Mouse (Mus musculus): Measurements from ENCODE around the gene P2rx3.
A peak's percentile ranks its signal among the peaks of the same experiment; 100 is the strongest.

P2rx3 gene

DNA sequence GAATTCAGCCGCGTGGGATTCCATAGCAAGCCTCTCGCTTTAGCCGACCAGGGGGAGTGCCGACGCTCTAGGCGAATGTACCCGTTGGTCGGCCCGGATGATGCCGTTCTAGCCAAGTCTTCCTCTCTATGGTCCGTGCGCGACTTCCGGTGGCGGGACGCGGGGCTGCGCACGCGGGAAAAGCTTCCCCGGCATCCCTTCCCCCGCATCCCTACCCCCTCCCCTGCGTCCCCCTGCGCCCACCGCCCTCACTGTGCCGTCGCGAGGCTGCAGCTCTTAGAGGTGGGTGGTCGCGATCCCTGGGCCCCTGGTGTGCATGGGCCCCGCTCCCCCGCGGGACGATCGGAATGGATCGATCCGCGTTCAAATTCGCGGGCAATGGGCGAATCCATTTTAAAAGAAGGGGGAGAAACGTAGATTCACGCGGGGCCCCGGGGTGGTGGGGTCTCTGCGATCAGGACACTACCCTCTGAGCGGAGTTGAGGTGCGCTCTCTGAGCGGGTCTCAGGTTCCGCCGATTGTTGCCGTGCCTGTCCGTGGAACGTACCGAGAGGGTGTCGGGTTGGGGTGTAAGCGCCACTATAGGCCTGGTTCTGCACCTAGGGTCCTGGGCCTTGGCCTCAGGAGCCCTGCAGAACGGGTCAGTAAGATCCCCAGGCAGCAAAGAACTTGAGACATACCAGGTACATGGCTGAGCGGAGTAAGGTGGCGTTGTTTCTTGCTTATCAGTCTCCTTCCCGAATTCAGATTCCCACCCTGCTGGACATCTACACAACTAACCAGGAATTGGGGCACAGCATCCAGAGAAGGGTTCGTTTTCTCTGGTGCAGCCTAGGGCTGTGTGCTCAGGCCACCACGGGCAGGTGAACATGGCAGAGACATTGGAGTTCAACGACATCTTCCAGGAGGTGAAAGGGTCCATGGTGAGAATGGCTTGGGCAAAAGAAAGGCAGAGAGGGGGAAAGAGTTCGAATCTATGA lies at the start of gene P2rx3, which contains the start of gene Ssrp1:
TSS of gene P2rx3 (minus strand) at position 416 of the 980 bp plus-strand sequence.
TSS of gene Ssrp1 (plus strand) at position 188 of the 980 bp plus-strand sequence.
- DNase-seq (ENCODE audit: low read depth, low spot score), result peak; percentile 90

DNA sequence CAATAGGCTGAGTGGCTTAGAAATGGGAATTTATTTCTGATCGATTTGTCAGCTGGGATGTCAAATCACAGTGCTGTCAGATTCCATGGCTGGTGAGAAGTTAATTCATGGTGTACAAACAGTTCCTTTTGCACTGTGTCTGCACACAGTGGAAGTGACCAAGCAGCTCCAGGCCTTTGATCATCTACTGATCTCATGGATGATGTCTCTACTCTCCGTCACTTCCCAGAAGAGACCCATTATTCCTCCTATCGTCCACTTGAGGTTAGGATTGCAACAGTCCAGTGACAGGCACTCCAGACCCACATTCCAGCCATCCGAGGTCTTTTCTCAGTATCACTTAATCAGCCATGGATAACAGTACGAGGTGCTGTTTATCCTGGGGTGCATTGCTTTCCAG lies 36.5 kb upstream of the P2rx3 start:
- no peak for DNase-seq (ENCODE audit: low read depth, low spot score)

DNA sequence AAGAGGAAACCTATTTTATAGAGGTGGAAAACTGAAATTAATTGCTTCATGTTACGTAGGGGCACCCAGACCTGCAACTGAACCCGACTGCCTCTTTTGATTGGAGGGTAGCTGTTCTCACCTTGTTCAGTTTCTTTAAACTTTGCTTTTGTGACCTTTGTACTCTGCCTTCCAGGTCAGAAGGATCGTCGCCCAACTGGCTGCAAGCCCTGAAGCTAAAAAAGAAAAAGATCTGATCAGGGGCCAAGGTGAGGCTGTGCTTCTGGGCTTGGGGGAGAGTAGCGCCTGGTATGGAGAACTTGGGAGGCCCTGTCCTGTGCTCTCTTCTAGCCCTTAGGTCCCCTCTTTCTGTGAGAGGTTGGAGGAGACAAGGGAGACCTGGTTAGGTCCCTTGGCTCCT lies 34.7 kb upstream of the P2rx3 start:
- no peak for DNase-seq (ENCODE audit: low read depth, low spot score)

DNA sequence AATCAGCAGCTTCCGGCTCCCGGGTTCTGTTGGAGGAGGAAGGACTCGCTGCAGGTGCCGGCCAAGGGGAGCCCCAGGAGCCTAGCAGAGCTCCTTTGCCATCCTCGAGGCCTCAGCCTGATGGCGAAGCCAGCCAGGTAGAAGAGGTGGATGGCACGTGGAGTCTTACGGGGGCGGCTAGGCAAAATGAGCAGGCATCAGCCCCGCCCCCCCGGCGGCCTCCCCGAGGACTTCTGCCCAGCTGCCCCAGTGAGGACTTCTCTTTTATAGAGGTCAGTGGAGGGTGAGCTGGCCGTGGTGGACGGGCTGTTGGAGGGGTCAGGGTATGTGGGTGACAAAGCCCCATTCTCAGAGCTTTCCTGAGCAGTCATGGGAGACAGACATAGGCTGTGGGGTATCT lies 32.8 kb upstream of the P2rx3 start:
- DNase-seq (ENCODE audit: low read depth, low spot score), result no peak

DNA sequence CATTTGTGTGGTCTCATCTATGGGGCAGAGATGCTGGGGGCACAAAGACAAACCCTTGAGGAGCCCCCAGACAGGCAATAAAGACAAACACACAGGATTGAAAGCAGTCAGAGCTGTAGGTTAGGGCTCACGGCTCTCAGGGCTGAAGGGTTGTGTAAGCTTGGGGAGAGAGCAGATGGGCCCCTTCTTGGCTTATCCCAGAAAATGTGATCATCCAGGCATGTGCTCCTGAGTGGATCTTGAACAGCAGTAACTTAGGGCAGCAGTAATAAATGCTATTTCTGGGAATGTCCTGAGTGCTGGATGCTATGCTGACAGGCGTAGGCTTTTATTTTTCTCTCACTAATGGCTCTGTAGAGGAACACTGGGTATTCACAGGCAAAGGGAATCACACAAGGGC lies 31.4 kb upstream of the P2rx3 start:
- no peak for DNase-seq (ENCODE audit: low read depth, low spot score)

DNA sequence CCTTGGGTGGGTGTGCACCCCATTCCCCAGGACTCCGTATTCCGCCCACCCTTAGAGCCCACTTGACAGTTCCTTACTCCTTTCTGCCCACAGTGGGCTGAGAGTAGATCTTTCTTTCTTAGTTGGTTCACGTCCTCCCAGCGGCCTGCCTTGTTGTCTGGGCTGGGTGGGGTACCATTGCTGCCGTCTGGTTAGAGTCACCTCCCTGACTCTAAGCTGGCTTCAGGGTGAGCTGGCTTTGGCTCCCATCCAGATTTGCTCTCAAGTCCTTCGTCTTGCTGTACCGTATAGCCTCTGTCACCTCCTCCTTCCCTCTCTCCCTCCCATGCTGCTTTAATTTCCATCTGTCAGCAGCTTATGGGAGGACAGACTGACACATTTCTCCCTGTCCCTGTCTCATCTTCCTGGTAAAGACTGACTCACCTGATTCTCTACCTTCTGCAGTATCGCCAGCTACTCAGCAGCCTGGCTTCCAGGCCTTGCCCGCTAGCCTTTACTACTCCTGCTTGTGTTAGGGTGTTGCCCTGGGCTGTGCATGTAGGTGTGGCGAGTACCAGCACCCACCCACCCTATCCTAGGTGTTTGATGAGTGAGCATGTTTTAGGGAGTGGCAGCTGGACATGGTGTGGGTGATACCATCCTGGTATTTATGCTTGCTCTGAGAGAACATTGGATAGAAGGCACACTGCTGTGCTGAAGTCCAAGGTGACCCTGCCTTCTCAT lies 30.8 kb upstream of the P2rx3 start:
- no peak for DNase-seq (ENCODE audit: low read depth, low spot score)

DNA sequence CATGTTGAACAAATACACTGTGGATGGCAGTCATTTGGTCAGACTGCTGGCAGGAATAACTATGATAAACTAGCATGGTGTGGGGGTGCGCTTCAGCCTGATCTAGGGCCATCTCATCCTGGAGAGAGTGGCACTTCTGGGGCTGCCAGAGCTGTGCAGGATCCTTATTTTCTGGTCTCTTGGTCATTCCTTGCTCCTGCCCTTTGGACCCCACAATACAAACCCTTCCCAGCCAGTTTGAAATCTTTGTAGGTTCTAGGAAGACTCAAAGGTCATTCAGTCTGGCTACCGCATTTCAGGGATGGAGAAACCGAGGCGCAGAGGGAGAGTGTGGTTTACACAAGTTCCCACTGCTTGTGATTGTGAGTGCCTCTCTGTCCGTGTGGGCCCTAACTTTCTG lies 29.7 kb upstream of the P2rx3 start:
- DNase-seq (ENCODE audit: low read depth, low spot score), result no peak

DNA sequence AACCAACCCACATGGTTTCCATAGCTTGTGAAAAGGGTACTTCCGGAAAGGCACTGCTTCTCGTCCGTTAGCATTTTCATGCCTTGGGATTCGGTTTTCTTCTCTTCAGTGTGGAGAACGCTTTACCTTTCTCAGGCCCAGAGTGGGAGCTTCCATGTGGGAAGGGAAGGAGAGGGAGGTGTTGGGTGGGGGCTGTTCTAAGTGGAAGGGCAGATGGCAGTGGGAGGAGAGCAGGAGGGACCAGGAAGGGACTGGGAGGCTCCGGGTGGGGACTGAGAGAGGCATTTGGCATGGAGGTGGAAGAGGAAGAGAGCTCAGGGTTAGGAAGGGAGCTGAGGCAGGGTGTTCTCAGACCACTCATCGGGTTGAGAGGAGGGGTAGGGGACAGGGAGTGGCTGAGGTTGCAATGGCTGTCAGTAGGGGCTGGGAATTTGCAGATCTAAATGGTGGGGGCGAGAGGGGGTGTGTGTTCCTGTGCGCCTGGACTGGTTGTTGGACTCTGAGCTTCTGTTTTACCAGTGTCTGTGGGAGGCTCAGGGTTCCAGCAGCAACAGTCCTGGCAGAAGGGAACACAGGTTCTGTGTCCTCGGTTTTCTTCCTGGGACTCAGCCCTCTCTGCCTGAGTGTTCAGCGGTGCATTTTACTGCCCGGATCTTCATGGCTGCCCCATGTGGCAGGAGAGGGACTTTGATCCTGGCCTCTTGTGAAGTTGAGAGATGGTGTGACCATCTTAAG lies 28.0 kb upstream of the P2rx3 start:
- DNase-seq (ENCODE audit: low read depth, low spot score), result no peak

DNA sequence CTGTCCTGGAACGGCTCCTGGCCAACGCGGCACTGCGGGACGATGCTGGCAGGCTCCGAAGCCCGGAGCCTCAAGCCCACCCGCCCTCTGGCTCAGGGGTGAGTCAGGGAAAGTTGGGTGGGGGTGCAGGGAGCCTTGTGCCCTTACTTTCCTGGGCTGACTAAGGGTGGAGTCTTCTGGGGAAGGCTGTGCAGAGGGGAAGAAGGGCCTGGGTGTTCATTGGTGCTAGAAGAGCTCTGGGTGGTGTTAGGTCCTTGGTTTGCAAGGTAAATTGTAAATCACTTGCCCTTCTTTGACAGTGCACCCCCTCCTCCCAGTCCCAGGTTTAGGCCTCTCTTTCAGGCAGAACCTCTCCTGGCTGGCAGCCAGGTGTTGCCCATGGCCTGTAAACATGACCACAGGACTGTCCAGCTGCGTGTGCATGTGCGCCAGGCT lies 23.9 kb upstream of the P2rx3 start:
- no peak for DNase-seq (ENCODE audit: low read depth, low spot score)

DNA sequence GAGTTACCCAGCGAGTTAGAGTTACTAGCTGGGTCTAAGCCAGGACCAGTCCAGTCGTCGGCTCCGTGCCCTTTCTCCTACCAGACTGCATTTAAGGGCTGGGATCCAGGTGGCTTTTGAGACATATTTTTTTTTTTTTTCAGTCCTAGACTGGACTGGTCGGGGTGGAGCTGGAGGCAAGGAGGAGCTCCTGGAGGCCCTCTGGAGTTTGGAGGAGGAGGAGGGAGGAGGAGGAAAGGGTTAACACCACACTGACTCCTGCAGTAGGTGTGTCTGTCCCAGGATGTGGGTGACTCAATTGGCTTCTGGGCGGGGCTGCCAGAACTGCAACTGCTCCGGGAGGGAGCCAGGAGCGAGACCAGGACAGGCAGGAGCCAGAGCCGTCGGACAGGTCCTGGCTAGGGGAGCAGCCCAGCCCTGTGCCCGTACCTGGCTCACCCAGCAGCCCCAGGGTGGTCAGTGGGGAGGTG lies 23.4 kb upstream of the P2rx3 start:
- no peak for DNase-seq (ENCODE audit: low read depth, low spot score)

DNA sequence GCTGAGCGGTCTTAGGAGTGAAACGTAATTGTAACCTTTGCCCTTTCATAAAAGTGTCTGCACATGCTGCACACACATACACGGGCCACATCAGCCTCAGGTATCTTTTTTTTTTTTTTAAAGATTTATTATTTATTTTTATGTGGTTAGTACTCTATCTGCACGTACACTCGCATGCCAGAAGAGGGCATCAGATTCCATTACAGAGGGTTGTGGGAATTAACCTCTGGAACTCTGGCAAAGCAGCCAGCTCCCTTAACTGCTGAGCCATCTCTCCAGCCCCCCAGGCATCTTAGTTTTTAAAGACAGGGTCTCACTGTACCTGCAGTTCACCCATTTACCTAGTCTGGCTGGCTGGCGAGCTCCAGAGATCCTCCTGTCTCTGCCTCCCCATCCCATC lies 22.4 kb upstream of the P2rx3 start:
- DNase-seq (ENCODE audit: low read depth, low spot score), result no peak

DNA sequence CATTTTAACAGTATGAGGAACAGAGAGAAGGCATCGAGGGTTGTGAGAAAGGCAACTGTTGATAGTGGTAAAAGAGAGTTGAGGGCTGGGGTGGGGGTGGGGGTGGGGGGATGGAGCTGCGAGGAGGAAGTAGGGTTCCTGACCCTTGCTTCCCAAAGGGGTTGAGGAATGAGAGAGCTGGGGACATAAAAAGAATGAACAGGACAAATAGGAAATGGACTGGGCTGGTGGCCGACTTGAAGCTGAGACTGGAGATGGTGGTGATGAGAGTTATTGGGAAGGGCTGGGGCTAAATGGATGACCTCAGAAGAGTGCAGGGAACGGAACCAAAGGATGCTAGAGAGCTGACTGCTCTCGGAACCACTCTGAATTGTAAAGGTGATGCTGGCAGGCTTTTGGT lies 19.4 kb upstream of the P2rx3 start:
- no peak for DNase-seq (ENCODE audit: low read depth, low spot score)

DNA sequence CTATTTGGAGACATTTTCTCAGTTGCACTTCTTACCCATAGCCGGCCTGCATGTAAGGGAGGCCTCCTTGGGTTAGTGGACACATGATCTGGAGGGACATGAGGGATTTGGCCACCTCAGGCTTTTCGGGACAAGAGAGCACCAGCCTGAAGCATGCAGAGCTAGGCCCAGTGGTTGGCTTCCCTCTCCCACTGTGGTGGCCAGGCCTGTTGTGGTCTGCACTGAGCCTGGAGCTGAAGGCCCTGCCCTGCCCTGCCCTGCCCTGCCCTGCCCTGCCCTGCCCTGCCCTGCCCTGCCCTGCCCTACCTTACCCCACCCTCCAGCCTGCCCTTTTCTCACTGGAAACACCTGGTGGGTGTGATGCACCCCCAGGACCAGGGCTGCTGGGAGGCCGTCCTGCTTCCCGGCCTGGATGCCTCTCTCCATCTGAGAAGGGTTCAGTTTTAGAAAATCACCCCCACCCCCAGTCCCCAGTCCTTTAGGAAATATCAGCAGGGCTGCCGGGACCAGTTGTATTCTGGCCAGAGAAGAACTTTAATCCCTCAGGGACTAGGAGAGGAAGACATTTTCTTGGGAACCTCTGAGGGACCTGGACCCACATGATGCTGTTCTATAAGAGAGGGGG lies 16.0 kb upstream of the P2rx3 start:
- DNase-seq (ENCODE audit: low read depth, low spot score), result no peak

DNA sequence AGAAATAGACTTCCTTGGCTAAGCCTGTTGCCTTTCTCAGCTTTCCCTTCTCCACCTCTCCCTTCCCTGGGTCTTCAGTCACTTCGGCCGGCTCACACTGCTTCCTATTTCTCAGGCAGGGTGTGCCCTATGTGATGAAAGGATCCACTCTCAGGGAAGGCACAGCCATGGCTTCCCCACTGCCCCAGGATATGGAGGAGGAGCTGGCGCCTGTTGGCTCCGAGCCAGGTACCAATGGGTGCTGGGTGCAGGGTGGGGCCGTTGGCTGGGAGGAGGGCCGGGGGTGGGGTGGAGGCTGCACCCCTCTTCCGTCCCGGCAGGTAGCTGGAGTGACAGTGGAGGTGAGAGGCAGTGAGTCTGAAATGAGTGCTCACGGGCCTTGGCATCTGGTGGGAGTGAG lies 13.5 kb upstream of the P2rx3 start:
- DNase-seq (ENCODE audit: low read depth, low spot score), result no peak

DNA sequence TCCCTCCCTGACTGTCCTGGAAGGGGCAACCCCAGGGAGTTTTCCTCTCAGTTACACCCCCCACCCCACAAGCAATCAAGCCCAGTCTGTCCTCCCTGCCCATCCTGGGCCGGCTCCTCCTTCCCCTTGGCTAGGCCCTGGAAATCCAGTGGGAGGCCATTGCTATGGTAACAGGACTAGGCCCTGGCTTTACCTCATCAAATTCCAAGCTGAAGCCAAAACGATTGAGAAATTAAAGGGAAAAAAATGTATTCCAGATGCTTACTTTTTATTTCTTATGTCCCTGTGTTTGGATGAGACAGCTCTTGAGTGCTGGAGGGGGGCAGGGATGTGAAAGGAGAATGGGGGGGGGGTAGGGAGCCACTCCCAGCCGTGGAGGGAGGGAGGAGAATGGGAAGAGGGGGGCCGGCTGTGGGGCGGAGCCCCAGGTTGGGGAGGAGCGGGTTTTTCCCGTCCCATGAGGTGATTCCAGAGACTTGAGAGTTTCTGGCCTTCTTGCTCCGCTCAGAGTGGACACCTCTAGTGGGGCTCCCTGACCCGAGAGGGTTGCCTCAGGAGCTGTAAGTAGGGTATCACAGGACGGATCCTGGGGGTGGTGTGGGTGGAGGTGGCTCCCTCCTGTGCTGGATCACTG lies 12.9 kb upstream of the P2rx3 start:
- DNase-seq (ENCODE audit: low read depth, low spot score), result peak; percentile 48

DNA sequence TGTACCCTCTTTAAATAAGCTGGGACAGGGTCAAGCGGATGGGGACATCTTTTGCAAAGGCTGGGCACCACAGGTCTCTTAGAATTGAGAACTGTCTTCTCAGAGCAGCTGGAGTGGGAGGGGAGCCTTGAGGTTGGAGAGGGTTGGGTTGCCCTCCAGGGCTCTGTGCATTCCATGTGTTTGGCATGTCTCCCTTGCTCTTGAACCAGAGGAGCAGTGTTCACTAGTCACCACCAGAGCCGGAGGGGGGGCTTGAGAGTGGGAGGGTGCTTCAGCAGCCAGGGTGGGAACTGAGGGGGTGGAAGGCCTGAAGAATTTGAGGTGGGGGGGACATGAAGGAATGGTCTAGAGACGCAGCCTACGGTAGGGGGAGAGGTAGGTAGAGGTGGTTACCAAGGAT lies 12.0 kb upstream of the P2rx3 start:
- no peak for DNase-seq (ENCODE audit: low read depth, low spot score)

DNA sequence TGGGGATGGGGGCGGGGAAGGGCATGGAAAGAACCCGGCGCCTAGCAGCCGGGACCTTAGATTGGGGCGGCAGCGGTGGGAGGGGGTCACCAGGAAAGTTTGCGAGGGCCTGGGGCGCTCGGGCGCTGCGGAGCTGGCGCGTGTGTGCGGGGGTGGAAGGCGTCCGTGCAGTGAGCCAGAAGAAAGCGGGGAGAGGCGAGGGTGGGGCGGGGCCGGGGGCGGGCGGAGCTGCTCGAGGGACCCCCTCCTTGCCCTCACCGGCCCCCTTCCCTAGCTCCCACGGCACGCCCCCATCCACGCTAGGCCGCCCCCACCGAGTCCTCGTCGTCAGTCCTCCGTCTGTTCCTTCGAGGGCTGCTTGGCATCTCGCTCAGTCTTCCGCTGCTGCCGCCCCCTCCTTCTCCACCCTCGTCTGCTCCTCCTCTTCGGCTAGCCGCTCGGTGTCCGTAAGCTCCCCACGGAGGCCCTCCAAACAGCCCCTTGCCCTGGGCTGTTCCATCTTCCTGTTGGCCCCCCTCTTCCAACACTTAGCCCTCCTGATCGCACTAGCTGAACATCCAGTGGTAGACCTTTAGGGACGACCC lies 11.0 kb upstream of the P2rx3 start:
- DNase-seq (ENCODE audit: low read depth, low spot score), result peak; percentile 45

DNA sequence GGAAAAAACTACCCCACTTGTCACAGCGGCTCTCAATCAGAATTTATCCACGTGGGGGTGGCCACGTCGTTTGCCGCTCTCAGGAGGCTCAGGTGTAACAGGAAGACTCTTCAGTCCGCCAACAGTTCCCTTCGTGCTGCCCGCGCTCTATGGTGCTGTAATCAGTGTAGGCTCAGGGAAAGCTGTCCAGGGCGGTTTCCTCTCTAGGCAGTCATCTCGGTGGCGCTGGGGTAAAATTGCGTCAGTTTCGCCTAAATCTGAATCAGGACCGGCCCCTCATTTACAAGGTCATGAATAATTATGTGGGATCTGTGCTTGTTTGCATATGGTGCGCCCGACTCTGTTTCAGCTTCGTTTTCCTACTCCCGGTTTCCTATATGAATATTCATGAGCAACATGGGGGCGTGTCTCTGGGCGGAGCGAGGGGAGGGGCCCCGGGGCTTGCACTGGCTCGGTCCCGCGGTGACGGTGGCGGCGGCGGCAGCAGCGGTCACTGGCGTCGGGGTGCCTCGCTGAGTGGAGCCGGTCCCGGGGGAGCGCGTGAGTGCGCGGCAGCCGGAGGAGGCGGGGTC lies 10.4 kb upstream of the P2rx3 start, which contains the start of gene Tnks1bp1:
TSS of gene Tnks1bp1 (plus strand) at position 427 of the 572 bp plus-strand sequence.
- peak; percentile 85 for DNase-seq (ENCODE audit: low read depth, low spot score)

DNA sequence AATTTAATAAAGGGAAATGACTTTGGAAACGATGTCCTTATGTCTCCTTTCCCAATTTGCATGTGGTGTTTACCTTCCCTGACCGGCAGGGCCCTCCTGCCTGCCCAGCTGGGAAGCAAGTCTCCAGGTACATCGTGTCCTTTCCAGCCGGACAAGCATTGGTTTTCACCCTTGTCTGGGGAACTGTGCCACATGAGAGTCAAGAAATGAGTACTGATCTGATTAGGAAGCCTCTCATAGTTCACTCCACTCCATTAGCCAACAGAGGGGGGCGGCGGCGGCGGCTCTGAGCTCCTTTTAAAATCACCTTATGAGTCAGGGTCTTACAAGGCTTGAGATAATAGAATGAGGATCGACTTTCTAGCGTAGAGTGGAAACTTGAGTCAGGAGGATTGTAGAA lies 9.8 kb upstream of the P2rx3 start:
- no peak for DNase-seq (ENCODE audit: low read depth, low spot score)

DNA sequence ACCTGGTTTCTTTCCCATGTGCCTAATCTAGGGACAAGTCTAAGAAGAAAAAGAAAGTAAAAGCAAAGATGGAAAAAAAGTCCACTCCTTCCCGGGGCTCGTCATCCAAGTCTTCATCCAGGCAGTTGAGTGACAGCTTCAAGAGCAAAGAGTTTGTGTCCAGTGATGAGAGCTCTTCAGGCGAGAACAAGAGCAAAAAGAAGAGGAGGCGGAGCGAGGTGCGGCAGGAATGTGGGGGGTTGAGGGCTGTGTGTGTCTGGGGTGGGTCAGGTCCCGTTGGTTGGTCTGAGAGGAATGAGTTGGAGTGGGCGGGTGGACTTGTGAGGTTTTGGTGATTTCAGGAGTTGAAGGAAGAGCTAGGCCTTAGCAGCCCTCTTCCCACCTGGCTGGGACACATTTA lies 9.0 kb upstream of the P2rx3 start:
- DNase-seq (ENCODE audit: low read depth, low spot score), result no peak

Measured in embryo, embryonic 11.5 days (tissue).